Mouse (Mus musculus): ENCODE data around the gene B020031M17Rik.
"Not testable (repeated sequence)": the region's sequence is repeated elsewhere in the genome, so short reads cannot be mapped to it uniquely, and the experiment has no call there.

DNA sequence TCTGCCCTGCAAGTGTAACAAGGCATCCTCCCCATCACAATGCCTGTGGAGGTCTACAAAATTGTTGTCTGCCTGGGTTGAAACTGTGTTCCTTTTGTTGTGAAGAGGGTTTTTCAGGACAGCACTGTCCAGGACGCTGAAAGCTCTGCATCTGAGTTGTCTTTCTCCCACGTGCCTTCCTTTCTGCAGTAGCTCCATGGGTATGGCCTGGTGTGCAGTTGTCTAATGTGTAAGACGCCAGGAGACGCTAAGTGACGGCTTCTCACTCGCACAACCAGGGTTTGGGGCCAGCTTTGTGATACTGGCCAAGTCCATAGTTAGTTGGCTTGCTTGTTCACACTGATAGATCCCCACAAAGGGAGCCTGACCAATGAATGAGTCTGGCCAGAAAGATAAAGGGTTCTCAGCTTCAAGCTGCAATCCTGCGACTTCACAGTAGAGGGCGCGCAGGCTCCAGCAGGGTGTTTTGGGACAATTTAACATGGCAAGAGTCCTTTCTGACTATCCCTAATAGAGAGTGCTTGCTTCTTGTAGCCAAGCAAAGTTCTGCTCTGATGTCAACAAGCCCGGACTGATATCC lies 41.4 kb upstream of the B020031M17Rik start:
- TF ChIP-seq EP300, CTCF (IDR thresholded peaks at IDR 0.05): not testable (repeated sequence)
